Mouse (Mus musculus): ENCODE results near the gene Shank1.

The Shank1 gene

GRCm38 (mm10) chr7:44304775-44305641 is 5.0 kb upstream of the Shank1 start:
- DNase-seq (ENCODE audit: low read depth, low spot score) = peak; percentile 100

- DNase-seq (ENCODE audit: low read depth, low spot score) = no peak
Observed at GRCm38 (mm10) chr7:44305686-44306085, 4.4 kb upstream of the Shank1 start.

- DNase-seq (ENCODE audit: low read depth, low spot score) = no peak
Observed at GRCm38 (mm10) chr7:44306516-44307240, 3.4 kb upstream of the Shank1 start, which contains the start of gene Clec11a. Gene Clec11a (minus strand): TSS chr7:44306902.

- DNase-seq (ENCODE audit: low read depth, low spot score) = no peak
Observed at GRCm38 (mm10) chr7:44307261-44308020, 2.6 kb upstream of the Shank1 start.

- peak; percentile 36 for DNase-seq (ENCODE audit: low read depth, low spot score)
Observed at GRCm38 (mm10) chr7:44310285-44310877, 328 bp downstream of the Shank1 start.

GRCm38 (mm10) chr7:44310878-44311712 is 1.0 kb downstream of the Shank1 start:
- peak; percentile 54 for DNase-seq (ENCODE audit: low read depth, low spot score)

GRCm38 (mm10) chr7:44311713-44312304 is 1.8 kb downstream of the Shank1 start:
- DNase-seq (ENCODE audit: low read depth, low spot score) = peak; percentile 48

GRCm38 (mm10) chr7:44312484-44312883 is 2.4 kb downstream of the Shank1 start:
- DNase-seq (ENCODE audit: low read depth, low spot score) = no peak

- DNase-seq (ENCODE audit: low read depth, low spot score) = peak; percentile 49
Observed at GRCm38 (mm10) chr7:44317913-44318312, 7.9 kb downstream of the Shank1 start.

GRCm38 (mm10) chr7:44320886-44321285 is 10.8 kb downstream of the Shank1 start:
- no peak for DNase-seq (ENCODE audit: low read depth, low spot score)

GRCm38 (mm10) chr7:44322290-44322689 is 12.2 kb downstream of the Shank1 start:
- no peak for DNase-seq (ENCODE audit: low read depth, low spot score)

- DNase-seq (ENCODE audit: low read depth, low spot score) = no peak
Observed at GRCm38 (mm10) chr7:44326614-44327013, 16.6 kb downstream of the Shank1 start.

GRCm38 (mm10) chr7:44332336-44332735 is 22.3 kb downstream of the Shank1 start:
- DNase-seq (ENCODE audit: low read depth, low spot score) = no peak

GRCm38 (mm10) chr7:44334139-44334538 is 24.1 kb downstream of the Shank1 start:
- DNase-seq (ENCODE audit: low read depth, low spot score) = no peak

GRCm38 (mm10) chr7:44335031-44335878 is 25.2 kb downstream of the Shank1 start:
- DNase-seq (ENCODE audit: low read depth, low spot score) = no peak

- no peak for DNase-seq (ENCODE audit: low read depth, low spot score)
Observed at GRCm38 (mm10) chr7:44336046-44337021, 26.3 kb downstream of the Shank1 start.

GRCm38 (mm10) chr7:44337121-44337849 is 27.2 kb downstream of the Shank1 start:
- DNase-seq (ENCODE audit: low read depth, low spot score) = no peak
